Mouse (Mus musculus): ENCODE data around the gene Washc1.
"Not testable (repeated sequence)": the region's sequence is repeated elsewhere in the genome, so short reads cannot be mapped to it uniquely, and the experiment has no call there.

GRCm38 (mm10) chr17:66069036-66069435 is 42.3 kb upstream of the Washc1 start:
- TF ChIP-seq CTCF, POLR2A (IDR thresholded peaks at IDR 0.05; ENCODE audit: extremely low read depth, insufficient read depth, low read length): not testable (repeated sequence)
